Mouse (Mus musculus): Measurements from ENCODE around the gene Ap5z1. TPM values are rescaled to one million over a fixed set of nuclear protein-coding genes. Genes with fewer than 3 reads are reported as not detected.

Ap5z1 gene
- total and polyA plus RNA-seq, 2 experiments from 2014 or later = 6.6 to 15.3 TPM

DNA sequence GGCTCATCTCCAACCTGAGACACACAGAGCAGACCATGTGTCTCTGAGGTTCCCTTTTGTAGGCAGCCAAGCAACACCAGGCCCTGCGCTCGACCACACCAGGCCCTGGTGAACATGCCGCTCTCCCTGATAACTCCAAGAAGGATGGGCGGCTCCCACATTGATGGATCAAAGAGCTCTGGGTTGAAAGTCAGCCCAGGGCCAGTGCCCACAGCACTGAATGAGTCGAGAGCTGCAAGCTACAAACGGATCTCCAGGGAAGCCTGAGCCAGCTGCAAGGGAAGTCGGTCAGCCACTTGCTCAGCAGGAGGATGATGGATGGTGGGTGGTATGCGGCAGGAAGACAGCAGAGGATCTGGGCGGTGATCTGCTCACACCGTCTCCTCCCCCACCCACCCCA, 6.4 kb upstream of the Ap5z1 start:
- DNase-seq (ENCODE audit: low spot score) (no peak), ATAC-seq (ENCODE audit: low FRiP score) (no peak)
- 74% methylated on average over 10 of the region's 10 CpGs for WGBS
- no peak for TF ChIP-seq CTCF (IDR thresholded peaks at IDR 0.05)
- Histone ChIP-seq H3K27me3 (ENCODE audit: insufficient read depth, low read length) (no peaks in the 10 kb centered on the region), H3K9ac (replicated peaks; ENCODE audit: low read length, poor library complexity, severe bottlenecking) (no peak overlapping the region), H3K4me2 (ENCODE audit: low read depth, low read length, poor library complexity, severe bottlenecking) (no peak overlapping the region), H3K9me3 (ENCODE audit: low read length) (no peaks in the 10 kb centered on the region), H3K4me3 (ENCODE audit: low read depth, low read length) (no peak overlapping the region), H3K27ac (ENCODE audit: low read depth, low read length) (no peak overlapping the region), H3K4me1 (ENCODE audit: insufficient read depth, low read length) (no peaks in the 10 kb centered on the region), H3K36me3 (ENCODE audit: insufficient read depth, low read length) (peaks cover 61% of the 10 kb centered on the region)

DNA sequence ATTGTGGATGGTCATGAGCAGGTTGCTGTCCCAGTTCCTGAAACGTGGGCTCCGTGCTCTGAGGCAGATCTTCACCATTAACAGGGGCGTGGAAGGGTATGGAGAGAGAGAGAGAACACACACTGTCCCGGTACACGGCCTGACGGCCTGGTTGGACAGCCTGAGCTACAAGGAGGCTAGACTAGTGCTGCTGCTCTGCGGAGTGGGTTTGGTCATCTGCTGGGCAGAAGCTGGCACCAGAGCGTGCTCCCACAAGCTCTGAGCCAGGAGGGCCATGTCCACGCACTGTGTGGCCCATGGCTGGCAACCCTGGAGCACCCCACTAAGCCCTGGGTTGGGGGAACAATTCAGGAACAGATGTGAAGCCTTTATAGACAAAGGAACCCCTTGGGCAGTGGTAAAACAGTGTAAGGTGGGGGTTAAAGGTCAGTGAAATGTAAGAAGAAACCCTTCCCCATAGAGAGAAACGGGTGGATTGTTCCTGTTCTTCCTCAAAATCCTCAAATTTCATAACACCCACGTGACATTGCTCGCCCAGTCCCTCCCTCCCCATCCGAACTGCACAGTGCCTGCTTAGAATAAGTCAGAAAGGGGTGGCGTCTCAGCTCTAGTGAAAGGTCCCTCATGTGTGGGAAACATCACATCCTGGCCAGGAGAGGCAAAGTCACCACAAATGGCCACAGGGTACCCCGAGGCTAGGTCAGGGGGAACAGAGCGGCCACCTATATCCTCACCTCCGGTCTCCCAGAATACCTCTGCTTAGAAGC, 4.8 kb upstream of the Ap5z1 start:
- Histone ChIP-seq H3K4me2 (ENCODE audit: low read depth, low read length, poor library complexity, severe bottlenecking) (no peak overlapping the region), H3K9me3 (ENCODE audit: low read length) (no peaks in the 10 kb centered on the region), H3K27me3 (ENCODE audit: insufficient read depth, low read length) (no peaks in the 10 kb centered on the region), H3K4me3 (ENCODE audit: low read depth, low read length) (no peak overlapping the region), H3K9ac (replicated peaks; ENCODE audit: low read length, poor library complexity, severe bottlenecking) (no peak overlapping the region), H3K36me3 (ENCODE audit: insufficient read depth, low read length) (peaks cover 45% of the 10 kb centered on the region), H3K27ac (ENCODE audit: low read depth, low read length) (no peak overlapping the region), H3K4me1 (ENCODE audit: insufficient read depth, low read length) (no peaks in the 10 kb centered on the region)
- no peak for ATAC-seq (ENCODE audit: low FRiP score)
- TF ChIP-seq CTCF (IDR thresholded peaks at IDR 0.05) = no peak
- WGBS = 93% methylated on average over 17 of the region's 17 CpGs
- DNase-seq (ENCODE audit: low spot score) = no peak

DNA sequence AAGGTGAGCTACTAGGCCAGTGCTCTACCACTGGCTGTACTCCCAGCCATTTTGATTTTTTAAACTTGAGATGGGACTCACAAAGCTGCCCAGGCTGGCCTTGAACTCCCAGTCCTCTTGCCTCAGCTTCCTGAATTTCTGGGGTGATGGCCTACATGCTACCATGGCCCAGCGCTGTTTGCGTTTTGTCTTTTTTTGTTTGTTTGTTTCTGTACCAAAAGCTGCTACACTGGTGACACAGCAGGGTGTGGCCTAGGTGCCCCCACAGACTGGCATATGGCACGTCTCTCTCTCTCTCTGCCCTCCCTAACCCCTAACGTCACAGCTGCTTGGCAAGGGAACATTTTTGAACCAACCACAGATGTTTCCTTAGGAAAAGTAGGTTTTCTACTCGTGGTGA, 3.9 kb upstream of the Ap5z1 start:
- H3K36me3 ChIP-seq (ENCODE audit: insufficient read depth, low read length) = peaks cover 41% of the 10 kb centered on the region
- H3K9ac ChIP-seq (replicated peaks; ENCODE audit: low read length, poor library complexity, severe bottlenecking) = no peak overlapping the region
- WGBS = 76% methylated on average over 5 of the region's 5 CpGs
- H3K4me2 ChIP-seq (ENCODE audit: low read depth, low read length, poor library complexity, severe bottlenecking) = no peak overlapping the region
- H3K4me1 ChIP-seq (ENCODE audit: insufficient read depth, low read length) = peaks cover 1% of the 10 kb centered on the region; the same call in 1 of the 2 replicates
- no peaks in the 10 kb centered on the region for H3K9me3 ChIP-seq (ENCODE audit: low read length)
- no peaks in the 10 kb centered on the region for H3K27me3 ChIP-seq (ENCODE audit: insufficient read depth, low read length)
- no peak overlapping the region for H3K27ac ChIP-seq (ENCODE audit: low read depth, low read length)
- ATAC-seq (ENCODE audit: low FRiP score) = no peak
- TF ChIP-seq CTCF (IDR thresholded peaks at IDR 0.05) = no peak
- H3K4me3 ChIP-seq (ENCODE audit: low read depth, low read length) = no peak overlapping the region
- DNase-seq (ENCODE audit: low spot score) = no peak

DNA sequence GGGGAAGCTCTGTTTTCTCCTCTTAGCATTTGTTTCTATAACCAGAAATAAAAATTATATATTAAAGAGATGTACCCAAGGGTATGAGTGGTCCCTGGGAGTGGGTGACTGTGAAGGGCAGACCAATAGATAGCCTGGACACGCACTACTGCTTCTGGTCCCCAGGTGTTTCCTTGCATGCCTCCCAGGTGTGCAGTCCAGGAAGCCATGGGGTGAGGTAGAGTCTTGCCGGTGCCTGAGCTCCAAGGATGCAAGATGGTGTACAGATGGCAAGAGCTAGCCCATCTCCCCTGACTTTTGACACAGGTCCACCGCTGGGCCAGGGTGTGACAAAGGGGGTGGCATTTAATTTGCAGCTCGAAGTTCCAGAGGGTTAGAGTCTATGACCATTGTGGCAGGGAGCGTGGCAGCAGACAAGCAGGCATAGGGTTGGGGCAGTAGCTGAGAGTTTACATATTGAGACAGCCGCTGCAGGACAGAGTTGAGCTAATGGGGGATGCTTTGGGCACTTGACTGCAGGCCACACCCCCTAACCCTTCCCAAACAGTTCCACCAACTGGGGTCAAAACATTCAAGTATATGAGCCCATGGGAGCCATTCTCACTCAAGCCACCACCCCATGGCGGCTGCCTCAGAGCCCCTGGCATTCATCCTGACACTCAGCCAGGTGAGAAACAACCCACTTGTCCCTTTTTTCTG, 1.7 kb upstream of the Ap5z1 start:
- 98% methylated on average over 7 of the region's 7 CpGs for WGBS
- H3K9me3 ChIP-seq (ENCODE audit: low read length) = no peaks in the 10 kb centered on the region
- no peaks in the 10 kb centered on the region for H3K27me3 ChIP-seq (ENCODE audit: insufficient read depth, low read length)

DNA sequence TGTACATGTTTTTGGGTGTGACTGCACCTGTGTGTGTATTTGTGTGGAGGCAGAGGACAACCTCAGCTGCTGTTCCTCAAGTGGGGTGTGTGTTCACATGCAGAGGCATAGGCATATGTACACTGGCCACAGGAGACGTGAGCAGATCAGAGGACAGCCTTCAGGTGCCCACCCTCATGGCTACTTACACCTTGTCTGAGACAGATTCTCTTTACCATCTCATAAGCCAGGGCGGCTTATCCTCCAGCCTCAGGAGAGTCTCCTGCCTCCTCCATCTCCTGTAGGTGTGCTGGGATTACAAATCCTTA, 1.1 kb upstream of the Ap5z1 start:
- WGBS = 98% methylated on average over 2 of the region's 2 CpGs
- Histone ChIP-seq H3K36me3 (ENCODE audit: insufficient read depth, low read length) (peaks cover 22% of the 10 kb centered on the region), H3K4me3 (ENCODE audit: low read depth, low read length) (no peak overlapping the region), H3K27me3 (ENCODE audit: insufficient read depth, low read length) (no peaks in the 10 kb centered on the region), H3K4me1 (ENCODE audit: insufficient read depth, low read length) (peaks cover 4% of the 10 kb centered on the region; the same call in 1 of the 2 replicates), H3K27ac (ENCODE audit: low read depth, low read length) (no peak overlapping the region), H3K9ac (replicated peaks; ENCODE audit: low read length, poor library complexity, severe bottlenecking) (no peak overlapping the region), H3K4me2 (ENCODE audit: low read depth, low read length, poor library complexity, severe bottlenecking) (no peak overlapping the region), H3K9me3 (ENCODE audit: low read length) (no peaks in the 10 kb centered on the region)
- no peak for DNase-seq (ENCODE audit: low spot score)
- TF ChIP-seq CTCF (IDR thresholded peaks at IDR 0.05) = no peak
- ATAC-seq (ENCODE audit: low FRiP score) = no peak

More for the DNA sequence above, 1.7 kb upstream of the Ap5z1 start:
- peaks cover 24% of the 10 kb centered on the region for H3K36me3 ChIP-seq (ENCODE audit: insufficient read depth, low read length)
- H3K9ac ChIP-seq (replicated peaks; ENCODE audit: low read length, poor library complexity, severe bottlenecking) = no peak overlapping the region
- no peak overlapping the region for H3K4me2 ChIP-seq (ENCODE audit: low read depth, low read length, poor library complexity, severe bottlenecking)
- ATAC-seq (ENCODE audit: low FRiP score) (no peak), DNase-seq (ENCODE audit: low spot score) (no peak)
- TF ChIP-seq CTCF (IDR thresholded peaks at IDR 0.05) = no peak
- peaks cover 4% of the 10 kb centered on the region; the same call in 1 of the 2 replicates for H3K4me1 ChIP-seq (ENCODE audit: insufficient read depth, low read length)
- H3K4me3 ChIP-seq (ENCODE audit: low read depth, low read length) = no peak overlapping the region
- no peak overlapping the region for H3K27ac ChIP-seq (ENCODE audit: low read depth, low read length)

DNA sequence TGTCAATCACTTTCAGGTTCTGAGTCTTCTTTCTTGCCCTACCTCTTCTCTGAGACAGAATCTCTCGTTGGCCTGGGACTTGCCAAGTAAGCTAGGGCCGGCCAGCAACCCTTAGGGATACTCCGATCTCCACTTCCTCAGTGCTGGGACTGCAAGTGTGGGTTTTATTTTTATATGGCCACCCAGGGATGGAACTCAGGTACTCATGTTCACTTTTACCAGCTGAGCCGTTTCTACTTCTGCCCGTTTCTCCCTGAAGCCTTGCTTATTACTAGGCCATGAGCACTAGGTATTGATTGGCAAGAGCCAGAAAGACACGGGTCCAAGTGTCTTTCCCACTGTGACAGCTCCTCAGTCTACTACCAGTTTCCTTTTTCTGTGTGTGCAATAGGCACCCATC, 733 bp upstream of the Ap5z1 start:
- H3K4me3 ChIP-seq (ENCODE audit: low read depth, low read length) = no peak overlapping the region
- no peaks in the 10 kb centered on the region for H3K9me3 ChIP-seq (ENCODE audit: low read length)
- H3K9ac ChIP-seq (replicated peaks; ENCODE audit: low read length, poor library complexity, severe bottlenecking) = peak overlapping the region; percentile 53
- peaks cover 19% of the 10 kb centered on the region for H3K36me3 ChIP-seq (ENCODE audit: insufficient read depth, low read length)
- WGBS = 89% methylated on average over 6 of the region's 6 CpGs
- H3K27me3 ChIP-seq (ENCODE audit: insufficient read depth, low read length) = no peaks in the 10 kb centered on the region
- peaks cover 4% of the 10 kb centered on the region; the same call in 1 of the 2 replicates for H3K4me1 ChIP-seq (ENCODE audit: insufficient read depth, low read length)
- peak overlapping the region; percentile 89 for H3K27ac ChIP-seq (ENCODE audit: low read depth, low read length)
- TF ChIP-seq CTCF (IDR thresholded peaks at IDR 0.05) = no peak
- peak overlapping the region; percentile 49 for H3K4me2 ChIP-seq (ENCODE audit: low read depth, low read length, poor library complexity, severe bottlenecking)
- ATAC-seq (ENCODE audit: low FRiP score) (no peak), DNase-seq (ENCODE audit: low spot score) (no peak)

All from midbrain, postnatal 0 days (tissue).